ENCODE assay signal across 8 mouse cellular contexts in genomic region chr9:124424542-124425410, GRCm38 (mm10). TPM values are rescaled to one million over a fixed set of nuclear protein-coding genes. Genes with fewer than 3 reads are reported as not detected.
DNase-seq lines count a peak whose midpoint lies in the region; ATAC-seq lines count a peak whose summit lies in the region.

No protein-coding gene starts in this region.

- H3K4me3 ChIP-seq in hindbrain, embryonic 12.5 days, result peak overlapping the region; percentile 77

- no peaks in the 10 kb centered on the region for H3K9me3 ChIP-seq in hindbrain, embryonic 12.5 days (replicated peaks)

- H3K36me3 ChIP-seq in hindbrain, embryonic 12.5 days, result no peaks in the 10 kb centered on the region

- peak overlapping the region; percentile 74; the same call in 1 of the 2 replicates for H3K9ac ChIP-seq in hindbrain, embryonic 12.5 days

- H3K27ac ChIP-seq in hindbrain, embryonic 12.5 days, result peak overlapping the region; percentile 96

- peaks cover 5% of the 10 kb centered on the region for H3K27me3 ChIP-seq in hindbrain, embryonic 12.5 days

- peak overlapping the region; percentile 62 for H3K4me2 ChIP-seq in hindbrain, embryonic 12.5 days (replicated peaks)

- ATAC-seq in hindbrain, embryonic 12.5 days (ENCODE audit: low FRiP score), result peak; percentile 84

- under 1% methylated on average over 48 of the region's 48 CpGs for WGBS in hindbrain, embryonic 12.5 days

- peak; percentile 99 for DNase-seq in NIH3T3 (ENCODE audit: low read depth)
- peak; percentile 99 for DNase-seq in cerebellum, postnatal 10 days
- peak; percentile 100 for DNase-seq in frontal cortex, postnatal 10 days (ENCODE audit: low spot score in 2 of 2)
- peak; percentile 100 for DNase-seq in layer of hippocampus, postnatal 14 days (ENCODE audit: low spot score in 2 of 2)
- peak; percentile 98 for DNase-seq in lung, postnatal 14 days
- DNase-seq in retina, adult 2 months (ENCODE audit: low read depth, low spot score), result peak; percentile 98
- peak; percentile 96 to 99 for DNase-seq in thymus, postnatal 36 days

- H3K4me1 ChIP-seq in hindbrain, embryonic 12.5 days, result 0 out of 2 replicates have a peak, but pooled peaks cover 3% of the 10 kb centered on the region

RNA-seq across cellular contexts. Expression of gene Ppp2r3d, which starts 51.9 kb away (rescaled TPM):
- polyA plus RNA-seq in hindbrain, embryonic 12.5 days (2016; fragmentation: Nextera tagmentation; extraction: Ambion mirVana), result 186 and 188 TPM in 2 replicates
- total RNA-seq in layer of hippocampus, postnatal 14 days (2021), result 10 to 100 TPM; 90.9 to 98.3 TPM

Comparison
In these comparisons a context has a peak if more than half of its experiments do, and no peak if none do; other contexts are left out.
1. Peak in every context shown above with its lines: DNase-seq, ATAC-seq, H3K4me3 ChIP-seq and H3K27ac ChIP-seq.